ENCODE assay signal across 8 mouse cellular contexts in genomic region chr6:129181683-129182082, GRCm38 (mm10). TPM values are rescaled to one million over a fixed set of nuclear protein-coding genes. Genes with fewer than 3 reads are reported as not detected.
DNase-seq lines count a peak whose midpoint lies in the region; ATAC-seq and TF ChIP-seq lines count a peak whose summit lies in the region.

No protein-coding gene starts in this region.

- TF ChIP-seq CTCF in kidney, postnatal 0 days (IDR thresholded peaks at IDR 0.05; ENCODE audit: low read depth): no peak

- peak overlapping the region; percentile 92 for H3K4me3 ChIP-seq in megakaryocyte, embryonic 14.5 days (replicated peaks)
- H3K4me3 ChIP-seq in embryonic facial prominence, embryonic 14.5 days (ENCODE audit: low read depth, low read length): peak overlapping the region; percentile 46
- H3K4me3 ChIP-seq in kidney, postnatal 0 days (replicated peaks; ENCODE audit: low read depth, low read length): peak overlapping the region; percentile 41
- H3K4me3 ChIP-seq in macrophage (ENCODE audit: inconsistent target): peak overlapping the region; percentile 71

- peaks cover 28% of the 10 kb centered on the region for H3K4me1 ChIP-seq in megakaryocyte, embryonic 14.5 days
- no peaks in the 10 kb centered on the region for H3K4me1 ChIP-seq in embryonic facial prominence, embryonic 14.5 days (ENCODE audit: control insufficient read depth, insufficient read depth, low read length)
- no peaks in the 10 kb centered on the region for H3K4me1 ChIP-seq in kidney, postnatal 0 days (replicated peaks; ENCODE audit: insufficient read depth, low read length)

- ATAC-seq in megakaryocyte, adult 5-6 weeks (ENCODE audit: poor library complexity, severe bottlenecking): no peak
- no peak for ATAC-seq in embryonic facial prominence, embryonic 14.5 days (ENCODE audit: low read depth)
- ATAC-seq in kidney, postnatal 0 days (replicated peaks; ENCODE audit: low FRiP score, low read depth): no peak
- ATAC-seq in activated CD4-positive, CD25-positive, alpha-beta regulatory T cell, adult 4 months: no peak

- peaks cover 50% of the 10 kb centered on the region for H3K79me2 ChIP-seq in macrophage (ENCODE audit: inconsistent target)

- H3K27ac ChIP-seq in embryonic facial prominence, embryonic 14.5 days (replicated peaks; ENCODE audit: low read depth, low read length): peak overlapping the region; percentile 36
- H3K27ac ChIP-seq in kidney, postnatal 0 days: peak overlapping the region; percentile 80
- peak overlapping the region; percentile 99 for H3K27ac ChIP-seq in macrophage

- H3K4me2 ChIP-seq in embryonic facial prominence, embryonic 14.5 days (ENCODE audit: low read depth, low read length): peak overlapping the region; percentile 44
- peak overlapping the region; percentile 47 for H3K4me2 ChIP-seq in kidney, postnatal 0 days (ENCODE audit: low read length)

- no peaks in the 10 kb centered on the region for H3K9me3 ChIP-seq in megakaryocyte, embryonic 14.5 days
- no peaks in the 10 kb centered on the region for H3K9me3 ChIP-seq in embryonic facial prominence, embryonic 14.5 days (ENCODE audit: control insufficient read depth, low read length)
- H3K9me3 ChIP-seq in kidney, postnatal 0 days (replicated peaks; ENCODE audit: low read length): no peaks in the 10 kb centered on the region

- H3K36me3 ChIP-seq in megakaryocyte, embryonic 14.5 days (replicated peaks; ENCODE audit: low read length): peaks cover 39% of the 10 kb centered on the region
- H3K36me3 ChIP-seq in embryonic facial prominence, embryonic 14.5 days (ENCODE audit: control insufficient read depth, insufficient read depth, low read length): peaks cover 19% of the 10 kb centered on the region; the same call in 1 of the 2 replicates
- H3K36me3 ChIP-seq in kidney, postnatal 0 days (ENCODE audit: insufficient read depth, low read length): peaks cover 12% of the 10 kb centered on the region; the same call in 1 of the 2 replicates
- H3K36me3 ChIP-seq in macrophage (ENCODE audit: inconsistent target): peaks cover 18% of the 10 kb centered on the region; the same call in 1 of the 2 replicates

- H3K9ac ChIP-seq in embryonic facial prominence, embryonic 14.5 days (ENCODE audit: low read depth, low read length): peak overlapping the region; percentile 53
- peak overlapping the region; percentile 40; the same call in 1 of the 2 replicates for H3K9ac ChIP-seq in kidney, postnatal 0 days (ENCODE audit: low read depth, low read length)

- H3K27me3 ChIP-seq in megakaryocyte, embryonic 14.5 days (replicated peaks): no peaks in the 10 kb centered on the region
- H3K27me3 ChIP-seq in embryonic facial prominence, embryonic 14.5 days (replicated peaks; ENCODE audit: control insufficient read depth, insufficient read depth, low read length): no peaks in the 10 kb centered on the region
- no peaks in the 10 kb centered on the region for H3K27me3 ChIP-seq in kidney, postnatal 0 days (ENCODE audit: insufficient read depth, low read length)

- peak; percentile 86 for DNase-seq in embryonic facial prominence, embryonic 14.5 days (ENCODE audit: low spot score)
- peak; percentile 67 for DNase-seq in kidney, postnatal 0 days (ENCODE audit: low spot score)
- DNase-seq in cerebellum, postnatal 25 days: no peak
- DNase-seq in testis, postnatal 14 days (ENCODE audit: low spot score): no peak

RNA-seq across cellular contexts. Expression of gene Clec2d, which starts 1.3 kb away (rescaled TPM):
- polyA plus RNA-seq in megakaryocyte, embryonic 14.5 days (2012; ENCODE audit: insufficient read depth, low replicate concordance): 1.2 TPM in 1 of 2 replicates, not detected in the other
- total RNA-seq in megakaryocyte, adult 5-6 weeks (2015): 28.2 and 41.3 TPM in 2 replicates
- total RNA-seq in megakaryocyte, adult 5-6 weeks (2017): 238 and 253 TPM in 2 replicates
- 0.51 and 0.97 TPM in 2 replicates for polyA plus RNA-seq in embryonic facial prominence, embryonic 14.5 days (2014; fragmentation: Nextera tagmentation; extraction: Ambion mirVana)
- 1.0 and 1.4 TPM in 2 replicates for polyA plus RNA-seq in kidney, postnatal 0 days (2015; fragmentation: Nextera tagmentation; extraction: Ambion mirVana)
- 1,000 to 10,000 TPM in 14 of 26 experiments, 100 to 1,000 TPM in 12; 684 to 1,927 (median 1,016) TPM for total RNA-seq in macrophage (2018; cell fraction: chromatin; rRNA removed)
- 100 to 1,000 TPM; 130 to 310 (median 205) TPM for total RNA-seq in macrophage (2018; cell fraction: cytosol; rRNA removed)
- 1,000 to 10,000 TPM in 24 of 26 experiments, 100 to 1,000 TPM in 2; 867 to 2,363 (median 1,262) TPM for total RNA-seq in macrophage (2018; cell fraction: nucleus; rRNA removed)
- 120 to 201 TPM (median 122 TPM) in 3 replicates for polyA plus RNA-seq in macrophage (2018)
- polyA plus RNA-seq in activated CD4-positive, CD25-positive, alpha-beta regulatory T cell, adult 4 months (2017; shearing (Covaris generic)): 10 to 100 TPM; 22.9 to 25.2 TPM

Comparison
In these comparisons a context has a peak if more than half of its experiments do, and no peak if none do; other contexts are left out.
1. H3K4me3 ChIP-seq: peak in every context shown above with its lines; median percentile 92 in megakaryocyte, embryonic 14.5 days; 71 in macrophage; 46 in embryonic facial prominence, embryonic 14.5 days; 41 in kidney, postnatal 0 days.
2. DNase-seq: peak in embryonic facial prominence, embryonic 14.5 days (single experiment) and kidney, postnatal 0 days (single experiment); none in cerebellum, postnatal 25 days (0 of 2) and testis, postnatal 14 days (single experiment).
3. H3K27ac ChIP-seq: peak in every context shown above with its lines; median percentile 99 in macrophage; 80 in kidney, postnatal 0 days; 36 in embryonic facial prominence, embryonic 14.5 days.
4. RNA of gene Clec2d, which starts 1.3 kb away (polyA plus RNA-seq): 120 to 201 TPM in macrophage and 22.9 to 25.2 TPM in activated CD4-positive, CD25-positive, alpha-beta regulatory T cell, adult 4 months; 1.2 TPM in megakaryocyte, embryonic 14.5 days, 1.0 to 1.4 TPM in kidney, postnatal 0 days and 0.51 to 0.97 TPM in embryonic facial prominence, embryonic 14.5 days; every median in the first group is over 10 times any median in the second.